Comparison of ENCODE assay signal across 8 mouse cellular contexts in genomic region chr17:43016371-43017331, GRCm38 (mm10). TPM values are rescaled to one million over a fixed set of nuclear protein-coding genes. Genes with fewer than 3 reads are reported as not detected.
DNase-seq lines count a peak whose midpoint lies in the region; ATAC-seq and TF ChIP-seq lines count a peak whose summit lies in the region.

Gene Tnfrsf21, plus strand, starts transcription at chr17:43016555.

- peaks cover 2% of the 10 kb centered on the region; the same call in 1 of the 2 replicates for H3K4me1 ChIP-seq in lung, embryonic 14.5 days (ENCODE audit: insufficient read depth)

- ATAC-seq in lung, embryonic 14.5 days (ENCODE audit: insufficient read depth), result peak; percentile 93
- peak; percentile 92 for ATAC-seq in neutrophil, adult 5-6 weeks (ENCODE audit: extremely low read depth, insufficient number of reproducible peaks, low FRiP score, poor library complexity, severe bottlenecking)

- H3K36me3 ChIP-seq in lung, embryonic 14.5 days (ENCODE audit: insufficient read depth), result no peaks in the 10 kb centered on the region

- H3K9ac ChIP-seq in lung, embryonic 14.5 days, result peak within 1 kb of the TSS; percentile 75

- TF ChIP-seq CTCF in lung, embryonic 14.5 days (IDR thresholded peaks at IDR 0.05; ENCODE audit: low read depth), result peak; percentile 86

- WGBS in lung, embryonic 14.5 days, result under 1% methylated on average over 80 of the region's 80 CpGs

- H3K9me3 ChIP-seq in lung, embryonic 14.5 days (ENCODE audit: low read depth, low read length), result no peaks in the 10 kb centered on the region

- no peaks in the 10 kb centered on the region for H3K27me3 ChIP-seq in lung, embryonic 14.5 days (ENCODE audit: insufficient read depth, low read length)

- H3K4me2 ChIP-seq in lung, embryonic 14.5 days, result peak within 1 kb of the TSS; percentile 96

- DNase-seq in Muller cell, postnatal 12 days (ENCODE audit: inconsistent ontology term), result peak; percentile 97
- DNase-seq in cerebellum, adult 9-10 months, result peak; percentile 92
- peak; percentile 95 for DNase-seq in forelimb bud, embryonic 11.5 days (ENCODE audit: low read depth, low spot score)
- DNase-seq in heart, postnatal 4 days, result peak; percentile 92
- DNase-seq in layer of hippocampus, adult 8-10 months (ENCODE audit: low spot score in 2 of 2), result peak; percentile 92 to 95
- DNase-seq in lung, embryonic 14.5 days, result peak; percentile 97
- peak; percentile 81 for DNase-seq in testis, postnatal 14 days (ENCODE audit: low spot score)

- peak within 1 kb of the TSS; percentile 78 for H3K4me3 ChIP-seq in lung, embryonic 14.5 days (ENCODE audit: low read depth, low read length)

- H3K27ac ChIP-seq in lung, embryonic 14.5 days (ENCODE audit: low read depth), result peak within 1 kb of the TSS; percentile 73

RNA-seq across cellular contexts. Expression of gene Tnfrsf21, which starts in this region (rescaled TPM):
- total RNA-seq in heart, postnatal 4 days (2021), result 10 to 100 TPM; 12.3 to 12.8 TPM
- 100 to 1,000 TPM; 113 to 125 (median 118) TPM for total RNA-seq in layer of hippocampus, adult 8-10 months (2022)
- polyA plus RNA-seq in lung, embryonic 14.5 days (2014; fragmentation: Nextera tagmentation; extraction: Ambion mirVana), result 39.6 and 41.1 TPM in 2 replicates
- total RNA-seq in neutrophil, adult 5-6 weeks (2017), result 30.0 and 30.2 TPM in 2 replicates

Comparison
In these comparisons a context has a peak if more than half of its experiments do, and no peak if none do; other contexts are left out.
1. Peak in every context shown above with its lines: DNase-seq, ATAC-seq, H3K4me3 ChIP-seq and H3K27ac ChIP-seq.